Mouse (Mus musculus): ENCODE data around the gene H2afz.

GRCm38 (mm10) chr3:137861436-137861835 is 2.9 kb upstream of the H2afz start:
- TF ChIP-seq TCF12 (IDR thresholded peaks at IDR 0.05; ENCODE audit: low read depth, low read length) (no peak), POLR2A (IDR thresholded peaks at IDR 0.05; ENCODE audit: control insufficient read depth in 1 of 2, insufficient read depth in 1 of 2, low read depth in 1 of 2, low read length in 2 of 2, poor library complexity in 1 of 2) (no peak), SIN3A (IDR thresholded peaks at IDR 0.05; ENCODE audit: low read length) (no peak), GATA1 (IDR thresholded peaks at IDR 0.05; ENCODE audit: low read depth, low read length) (no peak), USF1 (IDR thresholded peaks at IDR 0.05; ENCODE audit: low read depth, low read length) (no peak), ZKSCAN1 (IDR thresholded peaks at IDR 0.05; ENCODE audit: low read depth, low read length) (no peak), MYC (IDR thresholded peaks at IDR 0.05; ENCODE audit: low read depth, low read length) (no peak), CTCF (IDR thresholded peaks at IDR 0.05 in 2 of 3, conservative IDR thresholded peaks at IDR 0.05 in 1 of 3; ENCODE audit: control insufficient read depth in 1 of 3, insufficient read depth in 1 of 3, low read depth in 2 of 3, low read length in 3 of 3, poor library complexity in 1 of 3, severe bottlenecking in 1 of 3) (no peak), MXI1 (IDR thresholded peaks at IDR 0.05; ENCODE audit: low read depth, low read length) (no peak), ZMIZ1 (IDR thresholded peaks at IDR 0.05; ENCODE audit: low read depth, low read length) (no peak), MAX (IDR thresholded peaks at IDR 0.05; ENCODE audit: low read length) (no peak)
